Mouse (Mus musculus) neural tube, embryonic 15.5 days (tissue): ENCODE data around the gene Gfpt2. TPM values are rescaled to one million over a fixed set of nuclear protein-coding genes. Genes with fewer than 3 reads are reported as not detected.
"Not testable (repeated sequence)": the region's sequence is repeated elsewhere in the genome, so short reads cannot be mapped to it uniquely, and the experiment has no call there.

Experiments used
- ATAC-seq: fragments of 200-750 bp; cut with Nextera tagmentation; 2 replicates; pipeline ENCODE4 v1.8.0; 2017; ENCODE audit warnings: mild to moderate bottlenecking, moderate TSS enrichment, moderate library complexity; ENCODE audit not compliant: low FRiP score
- H3K27ac ChIP-seq: fragments of 300-500 bp; sonication (generic); replicated peaks from 2 replicates; pipeline ENCODE4 v1.5.1; 2015; ENCODE audit warnings: mild to moderate bottlenecking, inconsistent platforms
- H3K27me3 ChIP-seq: fragments of 300-500 bp; sonication (generic); replicated peaks from 2 replicates; pipeline ENCODE4 v1.6.1; 2015; ENCODE audit warnings: inconsistent platforms
- H3K36me3 ChIP-seq: fragments of 300-500 bp; sonication (generic); 2 replicates; pipeline ENCODE4 v1.6.1; 2015; ENCODE audit warnings: inconsistent platforms
- H3K4me1 ChIP-seq: fragments of 300-500 bp; sonication (generic); 2 replicates; pipeline ENCODE4 v1.6.1; 2015; ENCODE audit warnings: inconsistent platforms
- H3K4me2 ChIP-seq: fragments of 300-500 bp; sonication (generic); 2 replicates; pipeline ENCODE4 v1.6.1; 2015; ENCODE audit warnings: inconsistent platforms, mild to moderate bottlenecking, moderate library complexity
- H3K4me3 ChIP-seq: fragments of 300-500 bp; sonication (generic); replicated peaks from 2 replicates; pipeline ENCODE4 v1.5.1; 2015; ENCODE audit warnings: mild to moderate bottlenecking, inconsistent platforms
- H3K9ac ChIP-seq: fragments of 300-500 bp; sonication (generic); replicated peaks from 2 replicates; pipeline ENCODE4 v1.6.1; 2015; ENCODE audit warnings: mild to moderate bottlenecking, inconsistent platforms
- H3K9me3 ChIP-seq: fragments of 300-500 bp; sonication (generic); replicated peaks from 2 replicates; pipeline ENCODE4 v1.6.1; 2016; ENCODE audit warnings: inconsistent platforms
- WGBS: fragments of 180-500 bp; shearing (Covaris S2); methylation state at CpG from one replicate; pipeline ENCODE4 v1.1.7; 2015; ENCODE audit warnings: mixed read lengths; 5-methylcytosine and 5-hydroxymethylcytosine counted together
- polyA plus RNA-seq: library from polyadenylated mRNA; unstranded; fragments of >200 nt; fragmentation: Nextera tagmentation; extraction: Ambion mirVana; gene quantifications from 2 replicates; pipeline ENCODE4 v1.2.1, GENCODE M21; 2015

The Gfpt2 gene
- polyA plus RNA-seq, 1 experiment from 2014 or later, result 5.3 TPM

DNA sequence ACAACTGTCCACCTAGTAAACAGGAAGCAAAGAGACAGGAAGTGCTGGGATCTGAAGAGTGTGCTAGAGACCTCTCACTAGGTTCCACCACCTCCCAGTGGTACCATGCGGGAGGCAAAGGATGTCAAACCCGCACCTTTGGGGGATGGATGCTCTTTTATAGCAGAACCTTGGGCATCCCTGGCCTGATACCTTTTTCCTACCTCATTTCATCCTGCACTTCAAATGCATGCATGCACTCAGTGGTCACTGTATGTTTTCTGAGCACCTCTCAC is 27.9 kb upstream of the Gfpt2 start:
- WGBS, result 92% methylated on average over 2 of the region's 2 CpGs
- H3K36me3 ChIP-seq, result no peaks in the 10 kb centered on the region
- H3K4me2 ChIP-seq, result no peak overlapping the region

DNA sequence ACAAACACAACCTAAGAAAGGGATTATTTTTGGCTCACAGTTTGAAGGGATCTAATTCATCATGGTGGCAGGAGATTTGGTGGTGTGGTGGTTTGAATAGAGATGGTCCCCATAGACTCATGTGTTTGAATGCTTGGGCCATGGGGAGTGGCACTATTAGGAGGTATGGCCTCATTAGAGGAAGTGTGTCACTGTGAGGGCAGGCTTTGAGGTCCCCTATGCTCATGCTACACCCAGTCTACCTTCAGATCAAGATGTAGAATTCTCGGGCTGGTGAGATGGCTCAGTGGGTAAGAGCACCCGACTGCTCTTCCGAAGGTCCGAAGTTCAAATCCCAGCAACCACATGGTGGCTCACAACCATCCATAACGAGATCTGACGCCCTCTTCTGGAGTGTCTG is 26.5 kb upstream of the Gfpt2 start:
- 96% methylated on average over 4 of the region's 6 CpGs for WGBS
- not testable (repeated sequence) for H3K4me1 ChIP-seq, H3K27ac ChIP-seq, H3K27me3 ChIP-seq, ATAC-seq, H3K36me3 ChIP-seq, H3K9ac ChIP-seq, H3K9me3 ChIP-seq, H3K4me3 ChIP-seq, H3K4me2 ChIP-seq

More for the DNA sequence above, 27.9 kb upstream of the Gfpt2 start:
- ATAC-seq, result no peak
- H3K27ac ChIP-seq, result no peak overlapping the region
- H3K9ac ChIP-seq, result no peak overlapping the region
- no peaks in the 10 kb centered on the region for H3K4me1 ChIP-seq
- no peaks in the 10 kb centered on the region for H3K27me3 ChIP-seq
- H3K9me3 ChIP-seq, result no peaks in the 10 kb centered on the region
- H3K4me3 ChIP-seq, result no peak overlapping the region

DNA sequence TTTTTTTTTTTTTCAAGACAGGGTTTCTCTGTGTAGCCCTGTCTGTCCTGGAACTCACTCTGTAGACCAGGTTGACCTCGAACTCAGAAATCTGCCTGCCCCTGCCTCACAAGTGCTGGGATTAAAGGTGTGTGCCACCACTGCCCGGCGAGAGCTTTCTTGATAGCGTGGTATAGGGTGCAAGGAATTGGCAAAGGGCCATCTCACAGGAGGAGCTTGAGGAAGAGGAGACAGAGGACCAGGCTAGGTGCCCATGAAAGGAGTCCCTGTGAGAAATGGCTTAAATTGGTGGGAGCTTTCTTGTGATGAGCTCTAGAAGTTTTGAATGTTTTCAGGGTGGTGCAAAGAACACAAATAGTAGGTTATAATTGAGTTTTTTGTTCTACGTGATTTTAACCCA is 25.2 kb upstream of the Gfpt2 start:
- H3K9ac ChIP-seq, result no peak overlapping the region
- ATAC-seq, result no peak
- no peak overlapping the region for H3K4me3 ChIP-seq
- no peak overlapping the region for H3K27ac ChIP-seq
- H3K4me1 ChIP-seq, result no peaks in the 10 kb centered on the region
- no peaks in the 10 kb centered on the region for H3K36me3 ChIP-seq
- H3K27me3 ChIP-seq, result no peaks in the 10 kb centered on the region
- WGBS, result 95% methylated on average over 5 of the region's 5 CpGs
- H3K9me3 ChIP-seq, result no peaks in the 10 kb centered on the region
- H3K4me2 ChIP-seq, result no peak overlapping the region

DNA sequence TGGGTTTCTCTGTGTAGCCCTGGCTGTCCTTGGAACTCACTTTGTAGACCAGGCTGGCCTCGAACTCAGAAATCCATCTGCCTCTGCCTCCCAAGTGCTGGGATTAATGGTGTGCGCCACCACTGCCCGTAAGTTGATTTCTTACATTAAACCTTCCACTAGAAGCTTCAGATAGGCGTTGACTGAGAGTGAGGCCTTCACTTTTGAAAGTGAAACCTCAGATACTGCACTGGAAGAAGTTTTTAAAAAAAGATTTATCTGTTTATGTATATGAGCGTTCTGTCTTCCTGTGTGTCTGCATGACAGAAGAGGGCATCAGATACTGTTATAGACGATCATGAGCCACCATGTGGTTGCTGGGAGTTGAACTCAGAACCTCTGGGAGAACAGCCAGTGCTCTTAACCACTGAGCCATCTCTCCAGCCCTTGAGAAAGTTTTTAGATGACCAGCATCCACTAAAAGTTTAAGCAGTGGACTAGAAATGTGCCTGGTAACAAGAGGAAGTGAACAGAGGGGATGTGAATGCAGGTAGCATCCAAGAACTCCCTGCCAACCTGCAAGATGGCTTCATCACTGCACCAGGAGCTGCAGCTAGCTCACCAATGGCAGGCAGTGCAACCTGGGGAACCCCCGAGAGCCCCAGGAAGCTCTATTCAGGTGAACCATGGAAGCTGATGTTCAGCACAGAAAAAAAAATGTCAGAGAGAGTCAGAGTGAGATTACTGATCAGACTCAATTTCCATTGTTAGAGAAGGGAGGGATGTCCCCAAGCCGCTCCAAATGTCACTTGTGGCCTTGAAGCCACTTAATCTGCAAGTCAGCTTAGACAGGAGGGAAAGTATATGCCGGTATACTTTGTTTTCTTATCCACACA is 23.1 kb upstream of the Gfpt2 start:
- Histone ChIP-seq H3K9ac (no peak overlapping the region), H3K9me3 (no peaks in the 10 kb centered on the region), H3K4me3 (no peak overlapping the region), H3K27me3 (no peaks in the 10 kb centered on the region), H3K4me1 (no peaks in the 10 kb centered on the region), H3K36me3 (no peaks in the 10 kb centered on the region), H3K27ac (no peak overlapping the region), H3K4me2 (no peak overlapping the region)
- 82% methylated on average over 9 of the region's 9 CpGs for WGBS
- no peak for ATAC-seq

DNA sequence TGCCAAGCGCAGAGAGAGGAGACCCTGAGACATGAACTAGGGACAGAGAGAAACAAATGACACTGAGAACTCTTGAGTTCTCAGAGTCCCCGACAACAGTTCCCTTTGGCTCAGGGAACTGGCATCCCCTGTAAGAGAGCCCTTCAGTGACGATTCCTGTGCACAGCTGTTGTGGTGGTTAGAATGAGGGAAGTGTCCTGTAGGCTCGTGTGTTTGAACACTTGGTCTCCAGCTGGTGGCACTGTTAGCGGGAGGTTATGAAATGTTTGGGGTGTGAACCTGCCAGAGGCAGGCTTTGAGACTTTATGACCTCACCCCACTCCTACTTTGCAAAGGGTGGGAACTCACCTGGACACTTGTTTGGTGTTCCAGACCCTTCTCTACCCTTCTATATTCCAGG is 21.7 kb upstream of the Gfpt2 start:
- no peak for ATAC-seq
- Histone ChIP-seq H3K27ac (no peak overlapping the region), H3K4me3 (no peak overlapping the region), H3K36me3 (no peaks in the 10 kb centered on the region), H3K4me1 (no peaks in the 10 kb centered on the region), H3K9me3 (no peaks in the 10 kb centered on the region), H3K9ac (no peak overlapping the region), H3K27me3 (no peaks in the 10 kb centered on the region), H3K4me2 (no peak overlapping the region)
- WGBS, result 68% methylated on average over 5 of the region's 5 CpGs

DNA sequence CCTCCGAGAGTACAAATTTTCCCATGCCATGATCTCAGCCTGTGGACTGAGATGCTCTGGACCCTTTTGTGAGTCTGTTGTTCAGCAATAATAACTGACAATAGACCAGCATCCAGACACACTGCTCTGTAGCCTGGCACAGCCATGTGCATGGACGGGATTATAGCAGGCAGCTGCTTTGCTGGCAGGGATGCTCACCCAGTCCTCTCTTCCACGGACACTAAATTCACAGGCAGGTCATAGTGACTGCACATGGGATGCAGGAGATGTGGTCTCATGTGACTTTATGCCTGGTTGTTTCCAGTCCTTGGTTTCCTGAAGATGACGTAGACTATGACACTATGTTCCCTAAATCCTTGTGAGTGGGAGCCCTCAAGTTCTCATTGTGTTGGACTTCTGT is 19.1 kb upstream of the Gfpt2 start:
- no peaks in the 10 kb centered on the region for H3K36me3 ChIP-seq
- WGBS, result 67% methylated on average over 4 of the region's 4 CpGs
- no peak for ATAC-seq
- H3K4me2 ChIP-seq, result no peak overlapping the region
- H3K9me3 ChIP-seq, result no peaks in the 10 kb centered on the region
- no peak overlapping the region for H3K4me3 ChIP-seq
- no peak overlapping the region for H3K27ac ChIP-seq
- H3K9ac ChIP-seq, result no peak overlapping the region
- no peaks in the 10 kb centered on the region for H3K4me1 ChIP-seq
- no peaks in the 10 kb centered on the region for H3K27me3 ChIP-seq

DNA sequence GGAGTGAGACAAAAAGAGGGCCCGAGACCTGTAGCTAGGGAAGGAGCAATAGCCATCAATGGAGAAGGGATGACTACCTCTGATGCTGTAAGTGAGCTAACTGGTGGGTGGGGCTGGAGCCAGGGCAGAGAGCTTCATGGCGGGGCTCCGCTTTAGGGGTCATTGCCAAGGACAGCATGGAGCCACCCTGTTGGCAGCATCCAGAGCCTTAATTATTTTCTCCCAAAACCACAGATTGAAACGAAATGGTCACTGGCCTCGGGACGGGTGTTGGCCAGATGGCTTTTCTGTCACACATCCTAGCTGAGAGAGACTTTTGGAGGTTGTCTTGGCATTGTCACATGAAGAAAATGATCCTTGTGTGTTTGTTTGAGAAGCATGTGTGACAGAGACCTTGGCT is 15.1 kb upstream of the Gfpt2 start:
- no peaks in the 10 kb centered on the region for H3K4me1 ChIP-seq
- 86% methylated on average over 6 of the region's 6 CpGs for WGBS
- no peaks in the 10 kb centered on the region for H3K36me3 ChIP-seq
- no peak overlapping the region for H3K4me2 ChIP-seq
- H3K27ac ChIP-seq, result no peak overlapping the region
- H3K27me3 ChIP-seq, result no peaks in the 10 kb centered on the region
- no peak for ATAC-seq
- no peak overlapping the region for H3K4me3 ChIP-seq
- no peaks in the 10 kb centered on the region for H3K9me3 ChIP-seq
- no peak overlapping the region for H3K9ac ChIP-seq

DNA sequence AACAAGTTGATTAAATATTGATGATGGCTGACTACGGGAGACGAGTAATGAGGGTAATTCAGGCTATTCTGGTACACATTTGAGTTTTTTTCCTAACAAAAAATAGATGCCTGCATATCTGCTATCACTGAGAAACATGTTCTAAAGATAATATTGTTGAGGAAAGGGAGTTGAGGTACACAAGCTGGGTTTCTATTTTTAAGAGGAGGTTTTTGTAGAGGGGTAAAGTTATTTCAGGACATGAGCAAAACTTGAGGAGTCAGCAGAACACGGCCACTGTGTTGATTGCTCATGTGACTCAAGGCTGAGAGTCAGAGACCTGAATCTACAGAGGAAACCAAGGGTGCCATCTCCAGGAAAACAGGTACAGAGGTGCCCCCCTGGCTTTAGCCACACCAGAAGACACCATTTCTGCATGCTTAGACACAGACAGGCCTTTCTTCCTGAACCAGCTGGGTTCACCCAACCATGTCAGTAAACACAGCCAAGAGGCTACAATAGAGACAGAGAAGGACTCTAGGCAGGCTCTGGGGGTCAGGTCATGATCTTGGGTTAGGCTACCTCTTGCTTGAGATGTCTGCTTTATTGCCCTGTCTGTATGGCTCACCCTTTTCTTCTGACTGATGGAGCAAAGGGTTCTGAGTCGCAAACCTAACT is 13.7 kb upstream of the Gfpt2 start:
- WGBS, result 76% methylated on average over 4 of the region's 4 CpGs
- H3K36me3 ChIP-seq, result no peaks in the 10 kb centered on the region
- no peaks in the 10 kb centered on the region for H3K27me3 ChIP-seq
- no peak overlapping the region for H3K4me3 ChIP-seq
- no peaks in the 10 kb centered on the region for H3K9me3 ChIP-seq
- H3K9ac ChIP-seq, result no peak overlapping the region
- no peaks in the 10 kb centered on the region for H3K4me1 ChIP-seq
- no peak for ATAC-seq
- no peak overlapping the region for H3K27ac ChIP-seq
- no peak overlapping the region for H3K4me2 ChIP-seq

DNA sequence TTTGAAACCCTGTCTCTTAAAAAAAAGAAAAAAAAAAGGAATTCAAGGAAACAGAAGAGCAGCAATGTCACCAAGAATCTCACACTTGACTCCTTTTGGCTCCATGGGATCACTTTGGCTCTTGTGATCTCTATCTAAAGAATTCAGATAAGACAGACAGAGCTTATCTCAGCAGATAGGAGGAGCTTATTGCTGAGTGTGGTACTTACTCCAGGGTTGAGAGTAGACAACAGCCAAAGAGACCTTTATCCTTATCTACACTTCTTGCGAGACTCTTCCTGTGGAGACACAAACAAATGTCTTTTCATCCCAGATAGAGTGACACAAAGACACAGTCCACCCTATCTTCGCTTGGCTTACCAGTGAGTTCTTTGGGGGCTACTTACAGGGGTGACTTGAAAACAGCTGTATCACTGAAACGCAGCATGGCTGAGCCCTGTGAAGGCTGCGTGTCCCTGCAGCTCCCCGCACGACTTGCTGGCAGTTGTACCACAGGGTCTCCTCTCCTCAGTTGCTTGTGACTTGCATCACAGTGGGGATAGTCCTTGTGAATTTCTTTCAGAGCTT is 12.1 kb upstream of the Gfpt2 start:
- no peak for ATAC-seq
- Histone ChIP-seq H3K4me1 (no peaks in the 10 kb centered on the region), H3K9me3 (no peaks in the 10 kb centered on the region), H3K36me3 (no peaks in the 10 kb centered on the region), H3K4me2 (no peak overlapping the region), H3K27ac (no peak overlapping the region), H3K4me3 (no peak overlapping the region), H3K27me3 (no peaks in the 10 kb centered on the region), H3K9ac (no peak overlapping the region)
- 76% methylated on average over 6 of the region's 6 CpGs for WGBS

DNA sequence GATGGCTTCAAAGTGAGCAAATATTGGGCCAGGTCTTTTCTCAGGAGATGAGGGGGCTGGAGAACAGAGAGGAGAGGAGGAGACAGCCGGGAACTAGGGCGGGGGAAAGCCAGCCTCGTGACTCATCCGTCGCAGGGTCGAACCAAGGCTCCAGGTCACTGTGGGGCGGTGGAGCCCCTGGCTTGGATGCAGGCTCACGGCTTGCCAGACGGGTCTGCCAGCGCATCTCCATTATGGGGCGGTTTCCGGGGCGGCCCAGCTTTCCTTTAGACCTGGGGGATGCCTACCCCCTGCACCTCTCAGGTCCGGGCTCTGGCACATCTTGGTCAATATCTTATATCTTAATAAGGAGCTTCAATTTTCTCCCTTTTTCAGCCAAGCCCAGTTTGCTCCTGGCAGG is 847 bp upstream of the Gfpt2 start:
- Histone ChIP-seq H3K4me3 (no peak overlapping the region), H3K27me3 (no peaks in the 10 kb centered on the region), H3K36me3 (no peaks in the 10 kb centered on the region), H3K9ac (no peak overlapping the region), H3K4me2 (peak overlapping the region; percentile 3; the same call in 1 of the 2 replicates), H3K4me1 (peaks cover 19% of the 10 kb centered on the region), H3K27ac (no peak overlapping the region), H3K9me3 (no peaks in the 10 kb centered on the region)
- ATAC-seq, result no peak
- WGBS, result 10% methylated on average over 14 of the region's 14 CpGs

DNA sequence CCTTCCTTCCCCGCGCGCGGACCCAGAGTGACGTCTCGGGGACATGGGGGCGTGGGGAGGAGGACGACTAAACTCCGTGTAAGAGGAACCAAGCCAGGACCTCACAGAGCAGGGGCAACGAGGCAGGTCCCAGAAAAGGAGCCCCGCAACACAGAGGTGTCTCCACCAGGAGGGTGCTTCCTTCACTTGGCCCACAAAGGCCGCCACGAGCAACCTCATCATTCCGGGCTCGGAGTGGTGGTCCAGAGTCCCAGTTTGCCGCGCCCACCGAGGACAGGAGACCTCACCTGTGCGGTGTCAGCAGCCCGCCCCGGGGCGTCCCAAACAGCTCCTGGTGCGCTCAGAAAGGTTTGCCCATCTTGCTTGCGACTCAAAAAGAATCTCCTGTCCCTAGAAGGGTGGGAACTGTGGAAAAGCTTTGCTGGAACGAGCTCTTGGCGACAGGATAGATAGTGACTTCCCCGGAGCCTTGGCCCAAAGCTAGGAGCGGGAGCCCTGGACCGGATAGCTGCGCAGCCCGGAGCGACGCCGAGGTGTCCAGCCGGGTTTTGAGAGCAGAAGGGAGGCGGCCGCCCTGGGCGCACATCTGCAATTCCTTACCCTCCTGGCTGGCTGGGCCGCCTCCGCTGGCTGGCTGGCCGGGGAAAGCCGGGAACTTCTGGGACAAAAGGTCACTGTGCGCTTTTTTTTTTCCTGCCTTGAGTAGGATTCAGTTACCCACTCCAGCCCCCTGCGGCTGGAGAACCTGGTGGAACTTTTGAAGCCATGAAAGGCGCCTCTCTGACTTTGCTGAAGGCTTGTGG is 565 bp downstream of the Gfpt2 start:
- Histone ChIP-seq H3K27ac (no peak overlapping the region), H3K27me3 (no peaks in the 10 kb centered on the region), H3K9ac (peak overlapping the region; percentile 78), H3K9me3 (no peaks in the 10 kb centered on the region), H3K36me3 (no peaks in the 10 kb centered on the region), H3K4me1 (peaks cover 19% of the 10 kb centered on the region), H3K4me3 (peak overlapping the region; percentile 64), H3K4me2 (peak overlapping the region; percentile 94)
- ATAC-seq, result peak; percentile 60
- 1% methylated on average over 45 of the region's 45 CpGs for WGBS
